Comparison of ENCODE assay signal across 7 mouse cellular contexts in the genomic region with DNA sequence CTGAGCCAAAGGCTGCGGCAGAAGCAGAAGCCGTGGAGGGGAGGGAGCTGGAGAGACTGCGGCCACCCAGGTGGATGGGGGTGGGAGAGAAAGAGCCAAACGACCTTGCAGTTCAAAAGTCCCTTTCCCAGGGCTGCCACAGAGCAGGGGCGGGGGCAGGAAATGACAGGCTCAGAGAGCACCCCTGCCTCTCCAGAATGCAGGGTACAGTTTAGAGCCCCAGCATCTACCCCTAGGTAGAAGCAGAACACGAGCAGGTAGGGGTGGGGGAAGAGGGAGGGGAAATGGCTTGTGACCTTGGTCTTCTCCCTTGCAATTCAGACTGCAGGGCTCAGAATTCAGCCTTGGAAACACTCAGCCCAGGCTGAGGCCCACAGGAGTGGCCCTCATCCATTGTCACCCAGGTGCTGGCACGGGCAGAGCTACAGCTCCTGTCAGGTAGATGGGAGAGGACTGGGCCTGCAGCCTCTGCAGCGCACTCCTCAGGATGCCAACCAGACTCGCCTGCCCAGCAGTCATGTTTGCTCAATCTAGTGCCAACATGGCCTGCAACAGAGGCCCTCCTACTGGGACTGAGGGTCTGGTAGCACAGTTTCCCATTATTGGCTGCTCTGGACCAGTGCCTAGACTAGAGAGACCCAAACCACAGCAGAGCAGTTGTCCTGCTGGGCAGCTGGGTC. TPM values are rescaled to one million over a fixed set of nuclear protein-coding genes. Genes with fewer than 3 reads are reported as not detected.
DNase-seq lines count a peak whose midpoint lies in the region; ATAC-seq lines count a peak whose summit lies in the region.

No protein-coding gene starts in this region.

- no peak for ATAC-seq in forebrain, embryonic 14.5 days
- ATAC-seq in kidney, embryonic 15.5 days (replicated peaks; ENCODE audit: low FRiP score): peak; percentile 61
- no peak for ATAC-seq in neural tube, embryonic 15.5 days (ENCODE audit: low FRiP score)

- H3K4me3 ChIP-seq in forebrain, embryonic 14.5 days (ENCODE audit: low read depth, low read length): no peak overlapping the region
- no peak overlapping the region for H3K4me3 ChIP-seq in kidney, embryonic 15.5 days (replicated peaks)
- no peak overlapping the region for H3K4me3 ChIP-seq in neural tube, embryonic 15.5 days (replicated peaks)

- H3K9ac ChIP-seq in forebrain, embryonic 14.5 days (ENCODE audit: low read length): peak overlapping the region; percentile 18; the same call in 1 of the 2 replicates
- no peak overlapping the region; the same call in 1 of the 2 replicates for H3K9ac ChIP-seq in kidney, embryonic 15.5 days
- H3K9ac ChIP-seq in neural tube, embryonic 15.5 days (replicated peaks): 0 out of 2 replicates have a peak overlapping the region, but pooled peaks have one; percentile 8

- H3K27me3 ChIP-seq in forebrain, embryonic 14.5 days (replicated peaks; ENCODE audit: control insufficient read depth, insufficient read depth, low read length): no peaks in the 10 kb centered on the region
- no peaks in the 10 kb centered on the region for H3K27me3 ChIP-seq in kidney, embryonic 15.5 days
- no peaks in the 10 kb centered on the region for H3K27me3 ChIP-seq in neural tube, embryonic 15.5 days (replicated peaks)

- WGBS in forebrain, embryonic 14.5 days: 27% methylated on average over 8 of the region's 9 CpGs
- WGBS in kidney, embryonic 15.5 days: 28% methylated on average over 9 of the region's 9 CpGs
- WGBS in neural tube, embryonic 15.5 days: 31% methylated on average over 9 of the region's 9 CpGs

- H3K9me3 ChIP-seq in forebrain, embryonic 14.5 days (replicated peaks; ENCODE audit: control insufficient read depth, low read length): no peaks in the 10 kb centered on the region
- H3K9me3 ChIP-seq in kidney, embryonic 15.5 days (replicated peaks): no peaks in the 10 kb centered on the region
- no peaks in the 10 kb centered on the region for H3K9me3 ChIP-seq in neural tube, embryonic 15.5 days (replicated peaks)

- no peak overlapping the region for H3K4me2 ChIP-seq in forebrain, embryonic 14.5 days (ENCODE audit: low read length)
- peak overlapping the region; percentile 17; the same call in 1 of the 2 replicates for H3K4me2 ChIP-seq in kidney, embryonic 15.5 days
- H3K4me2 ChIP-seq in neural tube, embryonic 15.5 days: no peak overlapping the region

- DNase-seq in CD4-positive, CD25-positive, alpha-beta regulatory T cell, adult 2 months (ENCODE audit: low read depth, low spot score): peak; percentile 51
- DNase-seq in CD8-positive naive resting alpha-beta T cell, adult 2 months (ENCODE audit: low read depth in 2 of 2, low spot score in 2 of 2): peak; percentile 15 to 32
- no peak for DNase-seq in forebrain, embryonic 14.5 days (ENCODE audit: low spot score)
- DNase-seq in retina, embryonic 14.5 days (ENCODE audit: low spot score): no peak
- no peak for DNase-seq in frontal cortex, postnatal 10 days (ENCODE audit: low spot score in 2 of 2)

- H3K4me1 ChIP-seq in forebrain, embryonic 14.5 days (ENCODE audit: control insufficient read depth, insufficient read depth, low read length): peaks cover 16% of the 10 kb centered on the region
- peaks cover 49% of the 10 kb centered on the region for H3K4me1 ChIP-seq in kidney, embryonic 15.5 days
- peaks cover 31% of the 10 kb centered on the region for H3K4me1 ChIP-seq in neural tube, embryonic 15.5 days

- H3K27ac ChIP-seq in forebrain, embryonic 14.5 days (ENCODE audit: low read depth, low read length): peak overlapping the region; percentile 33; the same call in 1 of the 2 replicates
- H3K27ac ChIP-seq in kidney, embryonic 15.5 days: peak overlapping the region; percentile 82
- H3K27ac ChIP-seq in neural tube, embryonic 15.5 days (replicated peaks): peak overlapping the region; percentile 39

- H3K36me3 ChIP-seq in forebrain, embryonic 14.5 days (ENCODE audit: control insufficient read depth, insufficient read depth, low read length): no peaks in the 10 kb centered on the region
- peaks cover 11% of the 10 kb centered on the region; the same call in 1 of the 2 replicates for H3K36me3 ChIP-seq in kidney, embryonic 15.5 days
- H3K36me3 ChIP-seq in neural tube, embryonic 15.5 days: no peaks in the 10 kb centered on the region; the same call in 1 of the 2 replicates

RNA-seq across cellular contexts. Expression of a gene that starts 17.7 kb away (rescaled TPM):
- 1.5 and 1.8 TPM in 2 replicates for polyA plus RNA-seq in forebrain, embryonic 14.5 days (2014; fragmentation: Nextera tagmentation; extraction: Ambion mirVana)
- 17.8 and 18.5 TPM in 2 replicates for polyA plus RNA-seq in kidney, embryonic 15.5 days (2015; fragmentation: Nextera tagmentation; extraction: Ambion mirVana)
- polyA plus RNA-seq in neural tube, embryonic 15.5 days (2015; fragmentation: Nextera tagmentation; extraction: Ambion mirVana): 3.3 and 6.4 TPM in 2 replicates

RNA-seq across cellular contexts. Expression of a gene that starts 36.3 kb away (rescaled TPM):
- polyA plus RNA-seq in forebrain, embryonic 14.5 days (2014; fragmentation: Nextera tagmentation; extraction: Ambion mirVana): 4.8 and 6.2 TPM in 2 replicates
- polyA plus RNA-seq in kidney, embryonic 15.5 days (2015; fragmentation: Nextera tagmentation; extraction: Ambion mirVana): 11.7 and 12.7 TPM in 2 replicates
- 7.7 and 9.8 TPM in 2 replicates for polyA plus RNA-seq in neural tube, embryonic 15.5 days (2015; fragmentation: Nextera tagmentation; extraction: Ambion mirVana)

Comparison
In these comparisons a context has a peak if more than half of its experiments do, and no peak if none do; other contexts are left out.
1. DNase-seq: peak in CD4-positive, CD25-positive, alpha-beta regulatory T cell, adult 2 months (single experiment) and CD8-positive naive resting alpha-beta T cell, adult 2 months (2 of 2); none in forebrain, embryonic 14.5 days (single experiment), retina, embryonic 14.5 days (single experiment) and frontal cortex, postnatal 10 days (0 of 2).
2. Peak in every context shown above with its lines, with median percentiles within 50 percentile points of each other: H3K27ac ChIP-seq.